Mouse (Mus musculus) liver, embryonic 13.5 days (tissue): ENCODE results near the gene P4ha1. TPM values are rescaled to one million over a fixed set of nuclear protein-coding genes. Genes with fewer than 3 reads are reported as not detected.

Source experiments
- ATAC-seq: fragments of 200-750 bp; cut with Nextera tagmentation; 2 replicates; pipeline ENCODE4 v1.8.0; 2017; ENCODE audit warnings: low read depth, mild to moderate bottlenecking, moderate number of reproducible peaks, moderate library complexity
- DNase-seq: peaks from one replicate; pipeline ENCODE4 v3.0.0; 2022
- H3K27ac ChIP-seq: fragments of 300-500 bp; sonication (generic); 2 replicates; pipeline ENCODE4 v1.5.1; 2015; ENCODE audit warnings: moderate library complexity, mild to moderate bottlenecking, inconsistent platforms
- H3K27me3 ChIP-seq: fragments of 300-500 bp; sonication (generic); 2 replicates; pipeline ENCODE4 v1.6.1; 2015; ENCODE audit warnings: mild to moderate bottlenecking, inconsistent platforms
- H3K36me3 ChIP-seq: fragments of 300-500 bp; sonication (generic); 2 replicates; pipeline ENCODE4 v1.6.1; 2015; ENCODE audit warnings: mild to moderate bottlenecking, inconsistent platforms
- H3K4me1 ChIP-seq: fragments of 300-500 bp; sonication (generic); replicated peaks from 2 replicates; pipeline ENCODE4 v1.6.1; 2015; ENCODE audit warnings: inconsistent platforms
- H3K4me2 ChIP-seq: fragments of 300-500 bp; sonication (generic); 2 replicates; pipeline ENCODE4 v1.6.1; 2015; ENCODE audit warnings: inconsistent platforms, mild to moderate bottlenecking, moderate library complexity
- H3K4me3 ChIP-seq: fragments of 300-500 bp; sonication (generic); replicated peaks from 2 replicates; pipeline ENCODE4 v1.5.1; 2015; ENCODE audit warnings: mild to moderate bottlenecking, inconsistent platforms
- H3K9ac ChIP-seq: fragments of 300-500 bp; sonication (generic); 2 replicates; pipeline ENCODE4 v1.6.1; 2015; ENCODE audit warnings: mild to moderate bottlenecking, inconsistent platforms
- H3K9me3 ChIP-seq: fragments of 300-500 bp; sonication (generic); replicated peaks from 2 replicates; pipeline ENCODE4 v1.6.1; 2016; ENCODE audit warnings: inconsistent platforms
- WGBS: fragments of 180-500 bp; shearing (Covaris S2); methylation state at CpG from one replicate; pipeline ENCODE4 v1.1.7; 2015; ENCODE audit not compliant: insufficient replicate concordance; 5-methylcytosine and 5-hydroxymethylcytosine counted together
- polyA plus RNA-seq: library from polyadenylated mRNA; unstranded; fragments of >200 nt; fragmentation: Nextera tagmentation; extraction: Ambion mirVana; gene quantifications from 2 replicates; pipeline ENCODE4 v1.2.1, GENCODE M21; 2015

Gene P4ha1
- 13.9 and 16.9 TPM in 2 replicates for polyA plus RNA-seq

DNA sequence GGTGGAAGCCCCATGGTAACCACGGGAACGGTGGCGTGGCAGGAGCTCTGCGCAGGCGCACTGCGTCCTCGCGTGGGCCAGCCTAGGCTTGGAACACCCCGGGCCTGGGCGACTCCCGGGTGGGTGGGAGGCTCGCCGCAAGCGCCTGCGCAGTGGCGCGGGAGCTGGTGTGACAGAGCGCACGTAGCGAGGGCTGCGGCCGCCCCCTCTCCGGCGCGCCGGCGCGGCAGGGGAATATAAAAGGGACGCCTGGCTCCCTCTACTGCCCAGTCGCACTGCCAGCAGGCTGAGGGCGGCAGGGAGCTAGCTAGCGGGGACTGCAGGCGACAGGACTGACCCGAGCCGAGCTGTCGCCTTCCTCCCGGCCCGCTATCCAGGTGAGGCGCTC is at the start of gene P4ha1:
Gene P4ha1, plus strand, starts transcription at position 197 of the 388 bp plus-strand sequence.
- WGBS: under 1% methylated on average over 37 of the region's 39 CpGs
- Histone ChIP-seq H3K27me3 (no peaks in the 10 kb centered on the region), H3K4me3 (peak within 1 kb of the TSS; percentile 87), H3K27ac (peak within 1 kb of the TSS; percentile 90), H3K9ac (peak within 1 kb of the TSS; percentile 92), H3K36me3 (no peaks in the 10 kb centered on the region), H3K4me1 (peaks cover 38% of the 10 kb centered on the region), H3K9me3 (no peaks in the 10 kb centered on the region), H3K4me2 (peak within 1 kb of the TSS; percentile 92)
- ATAC-seq (peak; percentile 98), DNase-seq (peak; percentile 95)

DNA sequence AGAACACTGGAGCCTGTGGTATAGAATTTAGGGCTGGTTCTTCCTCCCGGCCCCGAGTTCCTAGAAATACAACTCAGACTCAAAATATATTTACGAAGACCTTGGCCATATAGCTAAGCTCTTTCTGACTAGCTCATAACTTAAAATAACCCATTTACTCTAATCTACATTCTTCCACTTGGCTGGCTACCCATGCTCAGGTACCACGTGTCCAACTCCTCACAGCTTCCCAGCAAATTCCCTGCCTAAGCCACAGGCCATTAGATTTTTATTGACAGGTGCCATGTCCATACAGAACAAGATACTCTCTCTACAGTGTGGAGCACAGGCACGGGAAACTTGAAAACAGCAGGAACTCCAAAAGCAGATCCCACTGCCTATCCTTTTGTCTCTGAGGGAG is 47.4 kb upstream of the P4ha1 start:
- no peak overlapping the region for H3K27ac ChIP-seq
- no peak overlapping the region for H3K4me2 ChIP-seq
- H3K36me3 ChIP-seq: no peaks in the 10 kb centered on the region
- H3K4me3 ChIP-seq: no peak overlapping the region
- DNase-seq: no peak
- no peaks in the 10 kb centered on the region for H3K9me3 ChIP-seq
- no peak overlapping the region for H3K9ac ChIP-seq
- no peak for ATAC-seq
- H3K4me1 ChIP-seq: peaks cover 6% of the 10 kb centered on the region; the same call in 1 of the 2 replicates
- H3K27me3 ChIP-seq: 0 out of 2 replicates have a peak, but pooled peaks cover 4% of the 10 kb centered on the region
- WGBS: 60% methylated on average over 5 of the region's 5 CpGs

DNA sequence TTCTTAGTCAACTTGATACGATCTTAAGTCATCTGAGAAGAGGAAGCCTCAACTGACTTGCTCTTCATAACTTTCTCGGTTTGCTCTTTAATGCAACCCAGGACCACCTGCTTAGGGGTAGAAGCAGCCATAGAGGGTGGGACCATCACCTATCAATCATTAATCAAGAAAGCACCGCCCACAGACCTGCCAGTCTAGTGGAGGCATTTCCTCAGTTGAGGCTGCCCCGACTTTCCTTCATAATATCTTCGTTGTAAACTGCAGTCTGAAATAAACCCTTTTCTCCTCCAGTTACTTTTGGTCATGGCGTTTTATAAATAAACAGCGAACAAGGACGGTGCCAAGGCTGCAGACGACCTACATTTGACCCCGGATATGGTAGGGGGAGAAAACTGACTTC is 46.0 kb upstream of the P4ha1 start:
- Histone ChIP-seq H3K27me3 (0 out of 2 replicates have a peak, but pooled peaks cover 4% of the 10 kb centered on the region), H3K4me1 (peaks cover 6% of the 10 kb centered on the region; the same call in 1 of the 2 replicates), H3K4me3 (no peak overlapping the region), H3K36me3 (no peaks in the 10 kb centered on the region), H3K4me2 (no peak overlapping the region), H3K9me3 (no peaks in the 10 kb centered on the region), H3K27ac (no peak overlapping the region), H3K9ac (no peak overlapping the region)
- WGBS: 47% methylated on average over 10 of the region's 10 CpGs
- no peak for DNase-seq
- ATAC-seq: no peak

DNA sequence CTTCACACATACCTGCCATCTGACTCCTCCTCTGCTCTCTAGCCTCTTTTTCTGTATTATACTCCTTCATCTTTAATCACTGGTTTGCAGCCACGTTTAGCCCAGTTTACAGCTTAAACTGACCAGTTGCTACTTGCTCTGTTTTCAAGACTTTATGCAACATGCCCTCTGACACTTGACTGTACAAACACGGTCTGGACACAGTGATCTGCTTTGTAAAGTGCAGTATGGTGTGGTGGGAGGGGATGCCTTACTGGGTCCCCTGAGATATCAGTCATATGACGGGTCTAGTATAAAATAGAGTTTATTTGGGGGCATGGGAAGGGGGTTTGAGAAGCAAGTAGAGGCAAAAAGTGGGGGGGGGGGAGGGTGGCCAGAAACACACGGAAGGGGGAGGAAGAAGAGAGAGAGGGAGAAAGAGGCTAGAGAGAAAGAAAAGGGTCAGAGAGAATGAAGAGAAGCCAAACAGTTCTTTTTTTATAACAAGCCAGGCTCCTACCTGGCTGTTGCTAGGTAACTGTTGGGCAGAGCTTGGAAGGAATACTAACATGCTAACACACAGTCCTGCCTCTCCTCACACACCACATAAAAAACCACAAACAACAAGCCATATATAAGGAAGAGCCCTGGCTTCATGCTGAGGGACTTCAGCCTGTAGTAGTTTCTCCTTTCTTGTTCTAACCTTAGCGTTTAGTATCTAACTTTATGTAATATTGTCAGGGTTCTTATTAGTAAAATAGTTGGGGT is 45.2 kb upstream of the P4ha1 start:
- WGBS: 39% methylated on average over 5 of the region's 5 CpGs
- Histone ChIP-seq H3K36me3 (no peaks in the 10 kb centered on the region), H3K27me3 (0 out of 2 replicates have a peak, but pooled peaks cover 4% of the 10 kb centered on the region), H3K4me1 (peaks cover 6% of the 10 kb centered on the region; the same call in 1 of the 2 replicates), H3K9ac (no peak overlapping the region), H3K9me3 (no peaks in the 10 kb centered on the region), H3K4me2 (no peak overlapping the region), H3K27ac (no peak overlapping the region), H3K4me3 (no peak overlapping the region)
- peak; percentile 54; the same call in 1 of the 2 replicates for ATAC-seq
- DNase-seq: no peak

DNA sequence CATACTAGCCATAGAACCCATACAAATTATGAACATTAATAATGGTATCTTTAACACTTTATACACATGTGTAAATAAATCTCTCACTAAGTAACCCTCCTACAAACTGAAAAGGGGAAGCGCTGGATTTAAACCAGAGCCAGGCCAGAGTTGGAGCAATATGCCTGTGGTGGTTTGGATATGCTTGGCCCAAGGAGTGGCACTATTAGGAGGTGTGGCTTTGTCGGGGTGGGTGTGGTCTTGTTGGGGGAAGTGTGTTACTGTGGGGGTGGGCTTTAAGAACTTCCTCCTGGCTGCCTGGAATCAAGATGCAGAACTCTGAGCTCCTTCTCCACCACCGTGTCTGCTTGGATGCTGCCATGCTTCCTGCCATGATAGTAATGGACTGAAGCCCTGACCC is 39.9 kb upstream of the P4ha1 start:
- WGBS: 39% methylated on average over 3 of the region's 3 CpGs
- ATAC-seq: no peak

DNA sequence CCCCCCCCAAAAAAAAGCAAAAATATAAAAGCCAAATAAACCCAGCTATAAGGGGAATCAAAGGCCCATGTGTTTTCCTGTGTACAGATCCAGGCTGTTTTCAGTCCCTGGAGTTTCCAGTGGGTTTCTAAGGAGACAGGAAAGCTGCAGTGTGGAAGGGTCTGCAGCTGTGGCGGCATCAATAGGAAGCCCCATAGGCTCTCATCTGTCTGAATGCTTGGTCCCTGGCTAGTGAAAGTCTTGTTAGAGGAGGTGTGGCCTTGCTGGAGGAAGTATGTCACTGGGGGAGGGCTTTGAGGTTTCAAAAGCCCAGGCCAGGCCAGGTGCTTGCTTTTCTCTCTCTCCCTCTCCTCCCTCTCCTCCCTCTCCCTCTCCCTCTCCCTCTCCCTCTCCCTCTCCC is 39.3 kb upstream of the P4ha1 start:
- no peak overlapping the region for H3K9ac ChIP-seq
- no peak overlapping the region for H3K4me2 ChIP-seq
- H3K27me3 ChIP-seq: no peaks in the 10 kb centered on the region
- 88% methylated on average over 1 of the region's 1 CpGs for WGBS
- DNase-seq (no peak), ATAC-seq (no peak)
- no peaks in the 10 kb centered on the region for H3K9me3 ChIP-seq
- no peak overlapping the region for H3K4me3 ChIP-seq
- no peak overlapping the region for H3K27ac ChIP-seq
- no peaks in the 10 kb centered on the region for H3K36me3 ChIP-seq
- peaks cover 16% of the 10 kb centered on the region for H3K4me1 ChIP-seq

More for the DNA sequence above, 39.9 kb upstream of the P4ha1 start:
- Histone ChIP-seq H3K27me3 (no peaks in the 10 kb centered on the region), H3K27ac (no peak overlapping the region), H3K9ac (no peak overlapping the region), H3K4me3 (no peak overlapping the region), H3K36me3 (no peaks in the 10 kb centered on the region), H3K4me2 (no peak overlapping the region), H3K9me3 (no peaks in the 10 kb centered on the region), H3K4me1 (peaks cover 12% of the 10 kb centered on the region)
- no peak for DNase-seq

DNA sequence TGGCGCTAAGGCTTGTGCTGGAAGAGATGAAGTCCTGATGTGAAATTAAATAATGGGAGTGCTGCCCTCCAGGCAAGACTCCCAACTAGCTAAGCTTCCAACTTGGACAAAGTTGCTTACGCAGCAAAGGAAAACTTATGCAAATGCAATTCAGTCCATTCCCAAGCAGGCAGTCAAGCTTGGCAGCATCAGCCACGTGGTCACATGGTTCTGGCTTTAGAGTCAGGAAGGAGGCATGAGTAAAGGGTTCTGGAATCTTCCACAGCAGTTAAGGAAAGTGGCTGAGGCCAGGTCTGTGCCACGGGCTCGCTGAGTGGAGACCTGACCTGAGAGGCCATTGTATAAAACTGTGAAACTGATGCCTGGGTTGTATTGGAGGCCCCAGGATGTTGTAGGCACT is 37.6 kb upstream of the P4ha1 start:
- Histone ChIP-seq H3K4me1 (peaks cover 16% of the 10 kb centered on the region), H3K36me3 (no peaks in the 10 kb centered on the region), H3K27ac (no peak overlapping the region), H3K4me3 (no peak overlapping the region), H3K9me3 (no peaks in the 10 kb centered on the region), H3K4me2 (no peak overlapping the region), H3K27me3 (no peaks in the 10 kb centered on the region), H3K9ac (no peak overlapping the region)
- DNase-seq: no peak
- no peak for ATAC-seq
- 70% methylated on average over 5 of the region's 5 CpGs for WGBS

DNA sequence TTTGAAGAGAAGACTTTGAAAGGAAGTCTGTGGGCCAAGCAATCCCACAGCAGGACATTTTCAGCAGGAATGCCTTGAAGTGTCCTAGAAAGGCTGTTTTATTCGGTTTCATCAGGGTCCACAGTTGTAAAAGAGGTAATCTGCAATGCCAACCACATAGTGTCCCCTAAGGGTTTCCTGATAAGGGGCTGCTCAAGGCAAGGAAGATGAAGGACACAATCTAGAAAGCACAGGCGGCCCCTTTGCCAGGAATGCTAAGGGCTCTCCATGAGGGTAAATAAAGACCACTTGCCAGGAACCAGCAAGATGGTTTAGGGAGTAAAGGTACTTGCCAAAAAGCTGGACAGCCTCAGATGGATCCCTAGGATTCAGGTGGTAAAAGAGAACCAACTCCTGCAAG is 35.8 kb upstream of the P4ha1 start:
- ATAC-seq: peak; percentile 66
- Histone ChIP-seq H3K27ac (no peak overlapping the region), H3K9ac (no peak overlapping the region), H3K36me3 (no peaks in the 10 kb centered on the region), H3K4me3 (no peak overlapping the region), H3K4me1 (peaks cover 16% of the 10 kb centered on the region), H3K9me3 (no peaks in the 10 kb centered on the region), H3K27me3 (no peaks in the 10 kb centered on the region), H3K4me2 (peak overlapping the region; percentile 26)
- no peak for DNase-seq
- 27% methylated on average over 2 of the region's 2 CpGs for WGBS

DNA sequence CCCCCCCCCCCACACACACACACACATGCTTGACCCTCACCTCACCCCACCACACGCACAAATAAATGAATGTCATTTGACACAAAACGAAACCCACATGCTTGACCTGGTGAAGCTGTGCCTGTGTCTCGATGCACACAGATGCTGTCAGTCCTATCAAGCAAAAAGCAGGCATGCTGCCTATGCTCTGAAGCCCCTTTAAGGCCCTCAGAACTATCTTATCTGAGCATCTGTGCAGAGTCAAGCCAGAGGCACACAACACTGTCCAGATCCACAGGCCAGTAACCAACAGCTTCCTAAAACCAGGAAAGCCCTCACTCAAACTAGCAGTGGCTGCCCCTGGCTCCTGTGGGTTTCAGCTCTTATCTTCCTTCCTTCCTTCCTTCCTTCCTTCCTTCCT is 35.4 kb upstream of the P4ha1 start:
- no peaks in the 10 kb centered on the region for H3K27me3 ChIP-seq
- H3K4me3 ChIP-seq: no peak overlapping the region
- no peaks in the 10 kb centered on the region for H3K36me3 ChIP-seq
- peak overlapping the region; percentile 26 for H3K4me2 ChIP-seq
- DNase-seq (no peak), ATAC-seq (peak; percentile 76)
- H3K27ac ChIP-seq: no peak overlapping the region
- 34% methylated on average over 3 of the region's 3 CpGs for WGBS
- H3K4me1 ChIP-seq: peaks cover 16% of the 10 kb centered on the region
- H3K9me3 ChIP-seq: no peaks in the 10 kb centered on the region
- H3K9ac ChIP-seq: no peak overlapping the region

DNA sequence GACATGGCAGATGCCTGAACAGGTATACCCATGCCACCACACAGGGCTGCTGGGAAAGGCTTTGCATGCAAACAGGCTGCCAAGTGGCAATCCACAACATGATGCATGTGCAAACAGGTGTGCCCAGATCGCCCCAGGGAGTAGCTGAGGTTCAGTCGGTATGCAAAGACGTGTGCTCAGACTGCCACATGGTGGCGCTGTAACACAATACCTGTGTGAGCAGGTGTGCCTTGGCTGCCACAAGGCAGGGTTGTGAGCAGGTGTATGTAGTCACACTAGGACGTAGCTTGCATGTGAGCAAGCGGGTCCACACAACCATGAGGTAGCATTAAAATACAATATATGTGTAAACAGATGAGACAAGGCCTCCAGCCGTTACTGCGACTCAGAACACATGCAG is 34.0 kb upstream of the P4ha1 start:
- no peak overlapping the region for H3K9ac ChIP-seq
- no peaks in the 10 kb centered on the region for H3K36me3 ChIP-seq
- H3K4me3 ChIP-seq: no peak overlapping the region
- H3K4me2 ChIP-seq: no peak overlapping the region
- ATAC-seq (no peak), DNase-seq (no peak)
- no peaks in the 10 kb centered on the region for H3K27me3 ChIP-seq
- H3K4me1 ChIP-seq: peaks cover 16% of the 10 kb centered on the region
- no peak overlapping the region for H3K27ac ChIP-seq
- 55% methylated on average over 8 of the region's 8 CpGs for WGBS
- H3K9me3 ChIP-seq: no peaks in the 10 kb centered on the region

DNA sequence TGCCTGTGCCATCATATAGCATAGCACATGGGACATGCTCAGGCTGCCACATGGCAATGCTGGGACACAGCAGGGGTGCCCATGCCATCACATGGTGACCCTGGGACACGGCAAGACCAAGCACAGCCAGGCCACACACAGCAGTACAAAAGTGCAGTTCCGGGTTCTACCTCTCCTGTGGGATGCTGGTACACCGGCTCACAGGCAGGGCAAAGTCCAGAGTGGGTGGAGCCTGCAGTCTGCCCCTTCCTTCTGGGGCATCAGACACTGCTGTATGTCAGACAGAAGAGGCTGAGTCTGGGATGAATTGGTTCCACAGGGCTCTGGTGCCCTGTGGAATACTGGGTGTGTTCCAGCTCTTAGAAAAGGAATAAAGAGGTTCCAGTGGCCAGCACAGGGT is 31.6 kb upstream of the P4ha1 start:
- no peaks in the 10 kb centered on the region for H3K9me3 ChIP-seq
- no peak overlapping the region for H3K4me3 ChIP-seq
- H3K36me3 ChIP-seq: no peaks in the 10 kb centered on the region
- H3K4me2 ChIP-seq: no peak overlapping the region
- no peaks in the 10 kb centered on the region for H3K27me3 ChIP-seq
- WGBS: 33% methylated on average over 3 of the region's 3 CpGs
- ATAC-seq (no peak), DNase-seq (no peak)
- H3K4me1 ChIP-seq: peaks cover 19% of the 10 kb centered on the region
- no peak overlapping the region for H3K9ac ChIP-seq
- no peak overlapping the region for H3K27ac ChIP-seq

DNA sequence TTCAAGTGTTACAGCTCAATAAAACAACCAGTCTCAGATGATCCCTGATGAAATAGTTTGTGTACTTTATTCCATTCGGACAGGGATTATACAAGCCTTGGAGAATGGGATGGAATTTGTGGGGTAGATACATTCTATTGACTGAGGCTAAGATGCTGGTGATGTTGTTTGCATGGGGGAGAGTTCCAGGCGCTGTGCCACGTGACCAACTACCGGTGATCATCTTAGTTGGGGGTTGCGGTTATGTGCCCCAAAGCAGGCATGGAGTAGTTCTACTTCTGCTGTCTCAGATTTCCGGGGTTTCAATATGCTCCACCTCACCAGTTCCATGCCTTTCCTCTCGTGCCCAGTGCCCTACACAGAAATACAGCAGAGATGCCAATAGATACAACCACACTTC is 31.0 kb upstream of the P4ha1 start:
- Histone ChIP-seq H3K27me3 (no peaks in the 10 kb centered on the region), H3K27ac (no peak overlapping the region), H3K9me3 (no peaks in the 10 kb centered on the region), H3K4me1 (peaks cover 16% of the 10 kb centered on the region), H3K9ac (no peak overlapping the region), H3K36me3 (no peaks in the 10 kb centered on the region), H3K4me3 (no peak overlapping the region), H3K4me2 (no peak overlapping the region)
- no peak for ATAC-seq
- 64% methylated on average over 7 of the region's 7 CpGs for WGBS
- no peak for DNase-seq
